Mouse (Mus musculus) small intestine, adult 2 months (tissue): ENCODE measurements around the gene Ptprj.

Experiments
- CTCF ChIP-seq: fragments of 200-500 bp; IDR thresholded peaks from 2 replicates; pipeline ENCODE4 v1.5.1; 2012; ENCODE audit warnings: low read depth, mild to moderate bottlenecking, control low read depth, inconsistent platforms, low read length, moderate library complexity, mixed read lengths; ENCODE audit not compliant: insufficient replicate concordance, insufficient read length; ENCODE audit errors: extremely low read depth
- POLR2A ChIP-seq: fragments of 200-500 bp; IDR thresholded peaks from 2 replicates; pipeline ENCODE4 v1.6.1; 2012; ENCODE audit warnings: low read depth, mild to moderate bottlenecking, control low read depth, inconsistent platforms, low read length, moderate library complexity

DNA sequence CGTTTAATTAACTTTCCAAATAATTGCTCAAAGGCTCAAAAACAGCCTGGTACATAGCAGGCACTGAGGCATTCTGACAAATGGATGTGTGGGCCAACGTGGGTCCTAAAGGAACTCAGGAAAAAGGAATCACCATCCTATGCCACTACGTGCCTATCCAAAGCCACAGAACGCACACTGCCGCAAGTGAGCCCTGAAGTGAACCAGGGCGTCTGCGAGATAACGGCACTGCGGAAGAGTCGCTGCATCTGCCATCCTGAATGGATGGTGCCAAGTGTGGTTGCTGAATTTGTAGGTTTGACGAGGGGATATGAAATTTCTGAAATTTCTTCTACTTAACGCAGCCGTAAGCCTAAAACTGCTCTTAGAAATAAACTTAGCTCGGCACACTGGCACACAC is 54.6 kb downstream of the Ptprj start:
- no peak for TF ChIP-seq CTCF
- TF ChIP-seq POLR2A: no peak
